10 mouse cellular contexts compared by ENCODE assay signal in the genomic region with DNA sequence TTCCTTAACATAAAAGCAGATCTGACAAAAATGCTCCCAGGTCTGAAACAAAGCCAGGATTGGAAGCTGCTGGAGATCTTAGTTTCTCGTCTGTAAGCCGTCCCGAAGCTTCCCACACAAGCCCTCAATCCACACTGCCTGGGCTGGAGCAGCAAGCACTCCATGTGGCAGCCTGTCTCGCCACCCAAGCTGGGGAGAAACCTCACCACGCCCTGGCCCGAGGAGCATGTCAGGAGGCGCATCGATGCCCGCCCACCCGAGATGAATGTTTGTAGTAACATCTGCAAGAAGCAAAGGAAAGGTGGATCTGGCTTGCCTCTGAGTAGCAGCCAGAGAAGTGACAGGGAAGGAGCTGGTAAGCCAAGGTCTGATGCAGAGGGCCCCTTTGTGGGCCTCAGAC.
DNase-seq lines count a peak whose midpoint lies in the region; ATAC-seq lines count a peak whose summit lies in the region.
"Had no signal": no experiment of that assay in that cellular context is flagged by ENCODE, and none has a peak within 500 bp of the region (broad histone marks: within the 10 kb centered on the region; RNA-seq: fewer than 3 reads in every experiment).

No protein-coding gene starts in this region.

- H3K36me3 ChIP-seq in stomach, embryonic 16.5 days (ENCODE audit: control insufficient read depth, insufficient read depth, low read length), result no peaks in the 10 kb centered on the region
- H3K36me3 ChIP-seq: forebrain, embryonic 12.5 days had no signal

- H3K9ac ChIP-seq in stomach, embryonic 16.5 days (ENCODE audit: low read length), result no peak overlapping the region; the same call in 1 of the 2 replicates
- H3K9ac ChIP-seq: forebrain, embryonic 12.5 days had no signal

- H3K9me3 ChIP-seq in stomach, embryonic 16.5 days (replicated peaks; ENCODE audit: control insufficient read depth, low read length), result no peaks in the 10 kb centered on the region
- H3K9me3 ChIP-seq: forebrain, embryonic 12.5 days had no signal

- DNase-seq in layer of hippocampus, adult 9-11 months, result peak; percentile 27
- DNase-seq in layer of hippocampus, postnatal 14 days (ENCODE audit: low spot score in 2 of 2), result no peak
- peak; percentile 63 to 76 for DNase-seq in frontal cortex, adult 2 months (ENCODE audit: extremely low spot score in 1 of 2, low spot score in 1 of 2)
- peak; percentile 43 to 89 for DNase-seq in left cerebral cortex, postnatal 25 days (ENCODE audit: low spot score in 2 of 2)
- DNase-seq in gastrocnemius, adult 18-20 months (ENCODE audit: low spot score), result no peak
- no peak for DNase-seq in adrenal gland, postnatal 4 days (ENCODE audit: low spot score in 2 of 2)
- DNase-seq: lung, postnatal 36 days had no signal

- ATAC-seq in stomach, embryonic 16.5 days (ENCODE audit: insufficient read depth, low FRiP score), result no peak; the same call in 1 of the 2 replicates
- ATAC-seq: hindbrain, postnatal 0 days had no signal

- intact Hi-C loops in left cerebral cortex, postnatal 25 days (cut with DNase I), result loop anchor here (5.0 to 10.0 kb wide), 3 partner anchors 78 to 370 kb away; no protein-coding TSS in a partner anchor

- peaks cover 6% of the 10 kb centered on the region for H3K4me1 ChIP-seq in stomach, embryonic 16.5 days (ENCODE audit: control insufficient read depth, insufficient read depth, low read length)

- 62% methylated on average over 10 of the region's 10 CpGs for WGBS in stomach, embryonic 16.5 days

- no peak overlapping the region for H3K4me3 ChIP-seq in stomach, embryonic 16.5 days (replicated peaks; ENCODE audit: low read length)
- H3K4me3 ChIP-seq: forebrain, embryonic 12.5 days had no signal

- H3K27ac ChIP-seq in stomach, embryonic 16.5 days (ENCODE audit: low read length), result peak overlapping the region; percentile 33; the same call in 1 of the 2 replicates
- H3K27ac ChIP-seq: forebrain, embryonic 12.5 days; hindbrain, postnatal 0 days had no signal

- H3K4me2 ChIP-seq in stomach, embryonic 16.5 days (ENCODE audit: low read depth, low read length), result no peak overlapping the region
- H3K4me2 ChIP-seq: forebrain, embryonic 12.5 days had no signal

- H3K27me3 ChIP-seq in stomach, embryonic 16.5 days (ENCODE audit: control insufficient read depth, insufficient read depth, low read length), result no peaks in the 10 kb centered on the region
- H3K27me3 ChIP-seq: forebrain, embryonic 12.5 days had no signal

Comparison
In these comparisons a context has a peak if more than half of its experiments do, and no peak if none do; other contexts are left out.
1. DNase-seq: peak in layer of hippocampus, adult 9-11 months (single experiment), frontal cortex, adult 2 months (2 of 2) and left cerebral cortex, postnatal 25 days (2 of 2); none in layer of hippocampus, postnatal 14 days (0 of 2), gastrocnemius, adult 18-20 months (single experiment) and adrenal gland, postnatal 4 days (0 of 2).